Mouse (Mus musculus) ES-E14 (cell line): Measurements from ENCODE around the gene Ccnd3. TPM values are rescaled to one million over a fixed set of nuclear protein-coding genes. Genes with fewer than 3 reads are reported as not detected.

Source experiments
- DNase-seq: peaks from one replicate; pipeline ENCODE4 v3.0.0-alpha.2; 2013; ENCODE audit warnings: low read depth, low spot score
- H3K27ac ChIP-seq: 2 replicates; pipeline ENCODE4 v1.5.1; 2012; ENCODE audit warnings: low read depth, mild to moderate bottlenecking, low read length, moderate library complexity, mixed read lengths; ENCODE audit not compliant: poor library complexity, insufficient read depth, severe bottlenecking
- H3K36me3 ChIP-seq: 2 replicates; pipeline ENCODE4 v1.6.1; 2012; ENCODE audit warnings: mild to moderate bottlenecking, low read length, moderate library complexity, mixed read lengths; ENCODE audit not compliant: control insufficient read depth, poor library complexity, insufficient read depth, severe bottlenecking
- H3K4me1 ChIP-seq, 2 experiments: fragments of 150-350 bp in 1 of 2; sonication (generic) in 1 of 2; 2 replicates each; pipeline ENCODE4 v1.6.1; 2012; ENCODE audit warnings: low read length in 2 of 2, mild to moderate bottlenecking in 1 of 2, mixed read lengths in 1 of 2; ENCODE audit not compliant: control insufficient read depth in 2 of 2, insufficient read depth in 2 of 2, poor library complexity in 1 of 2
- H3K4me3 ChIP-seq, 2 experiments: fragments of 150-350 bp in 1 of 2; sonication (generic) in 1 of 2; 2 replicates each; pipeline ENCODE4 v1.5.1; 2012; ENCODE audit warnings: low read length in 2 of 2, low read depth in 1 of 2, mild to moderate bottlenecking in 1 of 2, mixed read lengths in 1 of 2; ENCODE audit not compliant: insufficient read depth in 1 of 2, poor library complexity in 1 of 2, severe bottlenecking in 1 of 2
- H3K9ac ChIP-seq: 2 replicates; pipeline ENCODE4 v1.6.1; 2012; ENCODE audit warnings: low read depth, mild to moderate bottlenecking, low read length, mixed read lengths; ENCODE audit not compliant: poor library complexity, insufficient read depth, severe bottlenecking
- H3K9me3 ChIP-seq: fragments of 150-350 bp; sonication (generic); 2 replicates; pipeline ENCODE4 v1.6.1; 2012; ENCODE audit warnings: low read depth, mild to moderate bottlenecking, low read length; ENCODE audit not compliant: control insufficient read depth, insufficient read depth
- CHD2 ChIP-seq: IDR thresholded peaks from 2 replicates; pipeline ENCODE4 v1.6.1; 2014; ENCODE audit warnings: mild to moderate bottlenecking, low read depth, low read length, inconsistent platforms
- HCFC1 ChIP-seq: IDR thresholded peaks from 2 replicates; pipeline ENCODE4 v1.6.1; 2012; ENCODE audit warnings: low read length, inconsistent platforms, borderline replicate concordance; ENCODE audit not compliant: insufficient read depth
- in situ Hi-C, 2 experiments: fragments of 600-800 bp; cut with MboI; formaldehyde crosslinking; loops; one replicate each; pipeline ENCODE4 v1.15.1; 2025; ENCODE audit warnings: low sequenced_read_pairs in 2 of 2, inconsistent platforms in 1 of 2; ENCODE audit not compliant: unreplicated experiment in 2 of 2
- total RNA-seq: library from RNA; depleted of rRNA; stranded (reverse); fragments of 300-350 nt; gene quantifications from 2 replicates; pipeline ENCODE4 v1.2.3, GENCODE M21; 2012; rRNA removed

The Ccnd3 gene
- total RNA-seq, 1 experiment: 131 TPM

DNA sequence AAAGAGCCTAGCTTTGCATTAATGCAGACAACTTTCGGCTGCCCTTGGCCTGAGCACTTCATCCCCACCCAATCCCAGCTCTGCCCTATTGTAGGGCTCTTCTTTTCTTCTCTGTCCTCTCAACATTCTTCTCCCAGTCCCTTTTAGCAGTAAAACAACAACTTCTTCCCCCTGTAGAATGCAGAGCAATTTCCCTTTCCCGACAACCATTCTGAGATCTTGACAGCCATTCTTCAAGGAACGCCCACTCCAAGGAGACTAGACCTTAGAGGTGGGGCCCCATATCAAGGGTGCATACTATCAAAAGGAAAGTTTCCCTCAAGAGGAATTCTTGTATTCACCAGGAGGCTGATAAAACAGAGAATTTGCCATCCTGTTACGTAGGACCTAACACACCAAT, 144.1 kb downstream of the Ccnd3 start:
- peaks cover 3% of the 10 kb centered on the region in 2 experiments; a peak in 1 of 4 replicates for H3K4me1 ChIP-seq
- H3K9me3 ChIP-seq: no peaks in the 10 kb centered on the region
- no peak overlapping the region for H3K9ac ChIP-seq
- H3K4me3 ChIP-seq: no peak overlapping the region
- H3K36me3 ChIP-seq: no peaks in the 10 kb centered on the region
- H3K27ac ChIP-seq: peak overlapping the region; percentile 27; the same call in 1 of the 2 replicates
- in situ Hi-C loops: no loop called here
- peak; percentile 56 for DNase-seq
- TF ChIP-seq HCFC1 (no peak), CHD2 (no peak)

Other genes with a start within 250 kb of the Ccnd3 start
- gene Mrps10, start 136.2 kb upstream of the Ccnd3 start, total RNA-seq: 55.8 and 65.1 TPM in 2 replicates
- not detected in 2 replicates for gene Guca1b, start 119.7 kb upstream of the Ccnd3 start, total RNA-seq
- 10.7 and 12.2 TPM in 2 replicates for gene Guca1a, start 104.5 kb upstream of the Ccnd3 start, total RNA-seq
- gene AI661453, start 68.4 kb upstream of the Ccnd3 start, total RNA-seq: 1.5 and 2.2 TPM in 2 replicates
- 0.85 TPM in 2 replicates for gene 1700001C19Rik, start 67.7 kb upstream of the Ccnd3 start, total RNA-seq
- gene Taf8, start 2.8 kb upstream of the Ccnd3 start, total RNA-seq: 40.0 and 58.6 TPM in 2 replicates
- gene Bysl, start 106.4 kb downstream of the Ccnd3 start, total RNA-seq: 51.5 and 51.8 TPM in 2 replicates
- gene Med20, start 106.5 kb downstream of the Ccnd3 start, total RNA-seq: 43.4 and 46.1 TPM in 2 replicates
- 4.9 and 5.4 TPM in 2 replicates for gene Gm20517, start 106.5 kb downstream of the Ccnd3 start, total RNA-seq
- 10.0 and 15.5 TPM in 2 replicates for gene Usp49, start 125.6 kb downstream of the Ccnd3 start, total RNA-seq
- 54.7 and 55.8 TPM in 2 replicates for gene Tomm6, start 183.3 kb downstream of the Ccnd3 start, total RNA-seq
- 8.4 and 15.9 TPM in 2 replicates for gene Frs3, start 184.0 kb downstream of the Ccnd3 start, total RNA-seq
- gene Gm21981, start 189.4 kb downstream of the Ccnd3 start, total RNA-seq: 0.36 and 0.37 TPM in 2 replicates
- 0.71 and 1.7 TPM in 2 replicates for gene Prickle4, start 189.7 kb downstream of the Ccnd3 start, total RNA-seq
- 1.7 and 3.7 TPM in 2 replicates for gene Pgc, start 221.8 kb downstream of the Ccnd3 start, total RNA-seq
- gene Tfeb, start 232.0 kb downstream of the Ccnd3 start, total RNA-seq: 21.0 and 33.0 TPM in 2 replicates